Mouse (Mus musculus) small intestine, adult 2 months (tissue): ENCODE data around the gene Ccdc34.

Experiments
- CTCF ChIP-seq: fragments of 200-500 bp; IDR thresholded peaks from 2 replicates; pipeline ENCODE4 v1.5.1; 2012; ENCODE audit warnings: low read depth, mild to moderate bottlenecking, control low read depth, inconsistent platforms, low read length, moderate library complexity, mixed read lengths; ENCODE audit not compliant: insufficient replicate concordance, insufficient read length; ENCODE audit errors: extremely low read depth
- POLR2A ChIP-seq: fragments of 200-500 bp; IDR thresholded peaks from 2 replicates; pipeline ENCODE4 v1.6.1; 2012; ENCODE audit warnings: low read depth, mild to moderate bottlenecking, control low read depth, inconsistent platforms, low read length, moderate library complexity

GRCm38 (mm10) chr2:110186427-110186980, 168.9 kb downstream of the Ccdc34 start:
- no peak for TF ChIP-seq POLR2A
- TF ChIP-seq CTCF, result no peak
